Mouse (Mus musculus) fibroblast of lung, adult 2 months (primary cell): ENCODE measurements around the gene Lrrc19.
"Not testable (repeated sequence)": the region's sequence is repeated elsewhere in the genome, so short reads cannot be mapped to it uniquely, and the experiment has no call there.

Experiments used
- DNase-seq: peaks from one replicate; pipeline ENCODE4 v3.0.0-alpha.2; 2011; ENCODE audit warnings: low read depth

The Lrrc19 gene

DNA sequence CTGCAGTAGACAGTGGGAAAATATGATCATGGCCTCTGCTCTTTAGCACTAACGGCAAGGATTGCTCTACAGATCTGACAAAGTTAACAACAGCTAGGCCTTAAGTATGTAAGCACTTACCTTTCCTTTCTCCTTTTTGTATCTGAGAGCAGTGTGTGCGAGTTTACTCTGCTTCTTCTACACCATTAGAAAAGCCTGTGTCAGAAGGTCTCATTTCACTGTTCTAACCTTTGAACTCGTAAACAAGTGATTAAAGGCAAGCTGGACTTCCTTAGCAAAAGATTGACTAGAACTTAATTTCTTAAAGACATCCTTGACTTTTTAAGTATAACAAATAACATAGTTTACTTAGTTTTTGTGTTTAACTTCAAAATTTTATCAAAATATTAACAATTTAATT lies at the start of gene Lrrc19:
Gene Lrrc19 (minus strand): TSS at position 225 of the 400 bp plus-strand sequence.
- no peak for DNase-seq

- DNase-seq: no peak
These were observed 46.4 kb upstream of the Lrrc19 start for GRCm38 (mm10) chr4:94696368-94696767.

GRCm38 (mm10) chr4:94692175-94692574 lies 42.2 kb upstream of the Lrrc19 start:
- no peak for DNase-seq

DNA sequence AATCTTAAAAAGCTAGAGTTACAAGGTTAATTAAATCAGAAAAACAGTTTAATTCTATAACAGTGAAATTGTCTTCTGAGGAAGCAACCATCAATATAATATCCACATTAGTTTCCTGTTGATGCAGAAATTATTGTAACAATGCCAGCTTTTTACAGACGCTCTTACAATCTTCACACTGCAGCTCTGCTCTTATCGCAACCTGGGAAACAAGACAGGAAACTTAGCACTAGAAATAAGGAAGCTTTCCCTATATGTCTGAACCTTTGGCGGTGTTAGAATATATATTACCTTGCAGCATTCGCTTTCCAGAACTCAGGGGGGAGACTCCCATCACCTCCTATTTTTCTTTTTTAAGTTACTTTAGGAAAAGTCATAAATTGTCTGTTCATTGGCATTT lies 41.1 kb upstream of the Lrrc19 start:
- no peak for DNase-seq

GRCm38 (mm10) chr4:94689804-94690203 lies 39.9 kb upstream of the Lrrc19 start:
- not testable (repeated sequence) for DNase-seq

DNA sequence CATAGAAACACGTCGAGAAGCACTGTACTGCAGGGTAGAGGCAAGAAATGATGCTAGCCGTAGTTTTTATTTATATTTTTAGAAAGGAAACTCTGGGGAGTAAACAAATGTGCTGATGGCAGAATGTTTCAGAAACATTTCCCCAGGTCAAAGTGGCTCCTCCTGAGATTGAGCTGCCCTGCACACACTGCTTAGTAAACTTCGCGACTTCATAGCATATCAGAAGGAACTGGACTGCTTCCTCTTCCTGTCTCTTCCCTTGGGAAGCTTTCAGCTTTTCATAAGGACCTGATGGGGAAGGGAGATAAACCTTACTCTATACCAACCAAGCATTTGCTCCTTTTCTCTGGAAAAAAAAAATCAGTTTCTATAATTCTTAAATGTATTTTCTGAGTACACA lies 33.4 kb upstream of the Lrrc19 start:
- no peak for DNase-seq

DNA sequence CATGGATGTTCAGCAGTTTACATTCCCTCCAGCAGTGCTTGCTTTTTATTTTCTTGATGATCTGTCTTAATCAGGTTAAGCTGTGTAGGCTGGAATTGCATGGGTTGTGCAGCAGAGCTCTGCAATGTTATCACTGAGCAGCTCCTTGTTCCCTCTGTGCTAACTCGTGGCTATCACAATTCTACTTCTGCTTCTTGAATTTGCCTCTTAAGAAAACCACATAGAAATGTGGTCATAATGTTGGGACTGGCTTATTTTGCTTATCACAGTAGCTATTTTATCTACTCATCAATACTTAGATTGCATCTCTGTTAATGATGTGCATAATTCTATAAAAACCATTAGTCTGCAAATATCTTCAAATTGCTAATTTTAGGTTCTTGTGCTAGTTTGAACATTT lies 32.1 kb upstream of the Lrrc19 start:
- DNase-seq: no peak

GRCm38 (mm10) chr4:94681181-94681580 lies 31.2 kb upstream of the Lrrc19 start:
- no peak for DNase-seq

DNA sequence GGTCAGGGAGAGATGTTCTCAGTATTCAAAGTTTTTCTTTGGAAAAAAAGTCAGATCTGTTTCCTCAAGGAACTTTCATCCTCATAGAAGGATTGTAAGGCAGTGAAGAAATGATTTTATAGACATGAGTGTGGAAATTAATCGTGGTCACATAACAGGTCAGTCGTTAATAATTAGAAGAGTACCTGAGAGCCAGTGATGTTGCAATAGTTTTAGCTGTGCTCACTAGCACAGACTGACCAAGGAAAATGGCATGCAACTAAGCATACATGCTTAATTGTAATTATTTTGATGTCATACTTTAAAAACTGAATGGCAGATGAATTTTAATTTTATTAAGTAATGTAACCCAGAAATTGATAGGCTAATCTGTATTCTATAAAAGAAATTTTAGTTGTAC lies 30.7 kb upstream of the Lrrc19 start:
- no peak for DNase-seq

GRCm38 (mm10) chr4:94669718-94670117 lies 19.8 kb upstream of the Lrrc19 start:
- DNase-seq: peak; percentile 17

DNA sequence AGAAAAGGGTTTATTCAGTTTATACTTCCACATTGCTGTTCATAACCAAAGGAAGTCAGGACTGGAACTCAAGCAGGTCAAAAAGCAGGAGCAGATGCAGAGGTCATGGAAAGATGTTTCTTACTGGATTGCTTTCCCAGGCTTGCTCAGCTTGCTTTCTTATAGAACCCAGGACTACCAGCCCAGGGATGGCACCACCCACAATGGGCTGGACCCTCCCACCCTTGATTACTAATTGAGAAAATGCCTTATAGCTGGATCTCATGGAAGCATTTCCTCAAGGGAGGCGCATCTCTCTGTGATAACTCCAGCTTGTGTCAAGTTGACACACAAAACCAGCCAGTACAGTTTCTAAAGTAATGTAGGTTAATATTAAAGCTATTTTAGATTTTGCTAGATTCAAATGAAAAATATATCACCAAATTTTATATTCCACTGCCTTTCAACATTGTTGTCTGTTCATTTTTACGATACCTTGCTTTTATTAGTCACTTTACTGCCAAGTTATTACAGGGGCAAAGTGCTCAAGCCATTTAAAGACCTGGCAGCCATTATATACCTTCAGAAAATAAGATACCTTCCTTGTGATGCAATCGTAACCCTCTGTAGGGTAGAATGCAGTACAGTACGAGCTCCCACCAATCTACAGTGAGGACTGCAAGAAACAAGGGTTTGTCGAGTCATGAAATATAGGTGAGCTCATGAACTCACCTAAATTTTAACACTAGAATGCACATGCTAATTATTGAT lies 657 bp upstream of the Lrrc19 start:
- DNase-seq: not testable (repeated sequence)

GRCm38 (mm10) chr4:94643141-94643540 lies 6.8 kb downstream of the Lrrc19 start:
- no peak for DNase-seq

DNA sequence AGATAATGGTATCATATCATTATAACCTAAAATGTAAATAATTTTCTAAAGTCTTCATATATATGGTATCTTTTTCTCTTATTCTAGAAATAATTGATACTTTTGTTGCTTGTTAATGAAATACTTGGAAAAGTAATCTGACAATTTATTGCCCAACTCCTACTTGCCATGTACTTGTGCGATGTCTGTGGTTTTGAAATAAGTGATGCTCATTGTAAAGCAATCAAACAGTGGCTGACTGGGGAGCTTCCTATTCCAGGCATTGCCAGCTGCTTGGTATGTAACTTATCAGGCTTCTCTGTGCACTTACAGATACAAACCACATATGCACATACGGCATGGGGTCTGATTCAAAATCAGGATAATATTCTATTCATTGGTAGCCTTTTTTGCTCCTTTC lies 29.9 kb downstream of the Lrrc19 start:
- no peak for DNase-seq

GRCm38 (mm10) chr4:94614627-94615006 lies 35.3 kb downstream of the Lrrc19 start:
- DNase-seq: no peak

- DNase-seq: peak; percentile 92
These were observed 35.8 kb downstream of the Lrrc19 start, which contains the start of gene Ift74 for GRCm38 (mm10) chr4:94613972-94614626. Gene Ift74 (plus strand): TSS chr4:94614491.

GRCm38 (mm10) chr4:94610339-94610738 lies 39.6 kb downstream of the Lrrc19 start:
- no peak for DNase-seq

DNA sequence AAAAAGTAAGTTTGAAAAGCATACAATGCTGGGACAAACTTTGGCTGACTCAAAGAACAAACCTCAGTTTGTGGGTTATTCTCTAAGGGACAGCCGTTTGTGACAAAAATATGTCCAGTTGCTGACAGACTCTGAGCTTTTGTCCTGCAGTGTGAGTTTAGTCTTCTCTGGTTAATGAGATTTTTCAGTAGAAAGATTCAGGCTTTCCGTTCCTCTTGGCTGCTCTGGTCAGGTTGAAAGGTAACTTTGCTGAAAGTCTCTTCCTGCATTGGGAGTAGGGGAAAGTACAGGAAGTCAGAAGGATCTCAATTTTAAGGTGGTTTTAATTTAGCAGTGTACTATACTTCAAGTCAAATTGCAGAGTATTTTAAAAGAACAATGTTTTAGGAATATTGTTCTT lies 44.4 kb downstream of the Lrrc19 start:
- no peak for DNase-seq

DNA sequence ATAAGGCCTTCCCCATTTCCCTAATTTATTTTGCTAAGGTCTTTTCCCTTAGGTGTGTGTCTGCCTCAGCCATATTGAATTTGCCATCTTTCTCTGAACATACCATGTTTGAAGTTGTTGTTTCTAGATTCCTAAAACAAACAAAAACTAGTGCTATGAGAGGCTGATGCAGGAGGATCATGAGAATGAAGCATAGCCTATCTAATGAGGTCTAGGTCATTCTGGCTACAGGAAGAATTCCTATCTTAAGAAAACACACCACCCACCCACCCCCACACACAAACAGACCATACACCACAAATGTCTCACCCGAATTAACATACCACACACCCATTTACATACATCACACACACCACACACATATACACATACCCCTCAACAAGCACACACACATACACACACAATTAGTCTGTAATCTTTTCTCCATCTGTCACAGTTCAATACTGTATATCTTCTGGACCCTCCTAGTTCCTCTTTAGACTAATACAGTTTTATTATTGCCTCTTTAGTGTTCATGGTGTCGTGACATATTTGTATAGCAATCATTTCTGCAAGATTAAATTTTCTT lies 45.4 kb downstream of the Lrrc19 start:
- DNase-seq: no peak

DNA sequence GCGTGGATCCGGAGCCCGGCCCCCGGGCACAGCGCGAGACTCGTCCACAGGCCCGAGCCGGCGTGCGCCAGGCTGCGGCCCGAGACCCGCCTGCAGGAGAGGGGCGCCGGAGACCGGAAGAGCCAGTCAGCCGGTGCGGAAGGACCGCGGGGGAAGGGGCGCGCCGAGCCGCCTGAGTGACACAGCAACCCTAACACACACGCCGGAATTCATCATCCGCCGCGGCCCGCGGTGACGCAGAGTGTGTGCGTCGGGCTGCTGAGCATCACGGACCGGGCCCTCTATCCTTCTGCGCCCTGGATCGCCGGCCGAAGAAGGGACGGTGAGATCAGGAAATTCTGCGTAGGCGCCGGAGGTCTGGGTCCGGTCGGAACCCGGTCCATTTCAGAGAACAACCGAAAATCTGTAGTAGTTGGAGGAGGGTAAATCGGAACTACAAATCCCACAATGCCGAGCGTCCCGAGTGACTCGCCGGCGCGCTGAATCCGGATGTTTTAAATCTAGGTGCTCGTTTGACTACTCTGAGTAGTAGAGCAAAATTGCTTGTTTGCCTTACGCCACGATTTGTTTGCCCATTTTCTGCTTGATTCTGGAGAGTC lies 46.8 kb downstream of the Lrrc19 start, which contains the start of gene Plaa:
Gene Plaa (minus strand): TSS at position 214 of the 599 bp plus-strand sequence.
- DNase-seq: peak; percentile 70

DNA sequence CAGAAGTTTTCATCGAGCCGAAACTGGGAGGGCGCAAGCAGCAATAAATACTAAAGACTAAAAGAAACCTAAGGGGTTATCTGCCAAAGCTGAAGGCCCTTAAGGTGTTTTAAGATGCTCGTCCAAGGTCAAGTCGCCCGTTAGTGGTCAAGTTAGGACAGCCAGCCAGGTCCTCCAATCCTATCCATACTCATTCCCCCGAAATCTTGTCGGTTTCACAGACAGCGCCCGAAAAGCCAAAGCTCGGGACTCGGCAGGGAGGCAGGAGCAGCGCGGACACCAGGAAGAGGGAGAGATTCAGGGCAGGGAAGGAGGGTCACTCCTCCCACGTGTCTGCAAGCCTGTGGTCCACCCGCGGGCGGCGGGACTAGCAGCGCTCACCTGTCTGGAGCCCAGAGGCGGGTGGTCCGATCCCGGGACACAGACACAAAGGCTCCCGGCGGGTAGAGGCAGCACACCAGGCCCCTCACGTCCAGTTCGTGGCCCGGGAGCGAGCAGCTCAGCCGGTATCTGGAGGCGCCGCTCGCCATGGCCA lies 47.4 kb downstream of the Lrrc19 start:
- no peak for DNase-seq

DNA sequence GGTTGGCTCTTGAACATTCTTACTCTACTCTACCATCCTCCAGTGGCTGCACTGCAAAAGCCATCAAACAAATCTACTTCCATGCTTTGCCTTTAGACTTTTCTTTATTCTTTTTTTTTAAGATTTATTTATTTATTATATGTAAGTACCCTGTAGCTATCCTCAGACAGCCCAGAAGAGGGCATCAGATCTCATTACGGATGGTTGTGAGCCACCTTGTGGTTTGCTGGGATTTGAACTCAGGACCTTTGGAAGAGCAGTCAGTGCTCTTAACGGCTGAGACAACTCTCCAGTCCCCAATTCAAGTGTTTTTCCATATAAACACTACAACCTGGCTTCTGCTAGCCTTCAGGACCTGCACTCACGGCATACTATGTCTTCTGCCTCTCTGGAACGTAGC lies 48.5 kb downstream of the Lrrc19 start:
- DNase-seq: no peak

GRCm38 (mm10) chr4:94592709-94593108 lies 57.2 kb downstream of the Lrrc19 start:
- DNase-seq: no peak
